Mouse (Mus musculus) cerebellum, adult 2 months (tissue): ENCODE results near the gene Erc2.

ENCODE experiments used
- CTCF ChIP-seq: fragments of 200-500 bp; IDR thresholded peaks from 2 replicates; pipeline ENCODE4 v1.5.1; 2011; ENCODE audit warnings: low read depth, mild to moderate bottlenecking, control low read depth, low read length, moderate library complexity, borderline replicate concordance; ENCODE audit not compliant: insufficient read depth
- POLR2A ChIP-seq: fragments of 200-500 bp; IDR thresholded peaks from 2 replicates; pipeline ENCODE4 v1.6.1; 2011; ENCODE audit warnings: low read length, control low read depth, borderline replicate concordance; ENCODE audit not compliant: insufficient read depth

- TF ChIP-seq CTCF (no peak), POLR2A (no peak)
Measured at GRCm38 (mm10) chr14:27719601-27720000, 97.4 kb downstream of the Erc2 start.
